Mouse (Mus musculus) cortical plate, adult 2 months (tissue): ENCODE measurements around the gene Igf1.

ENCODE experiments used
- CTCF ChIP-seq: fragments of 200-500 bp; IDR thresholded peaks from 2 replicates; pipeline ENCODE4 v1.5.1; 2011; ENCODE audit warnings: mild to moderate bottlenecking, control low read depth, low read length; ENCODE audit not compliant: insufficient read depth; ENCODE audit errors: extremely low read depth
- POLR2A ChIP-seq: fragments of 200-500 bp; IDR thresholded peaks from 2 replicates; pipeline ENCODE4 v1.6.1; 2011; ENCODE audit warnings: mild to moderate bottlenecking, low read length, control low read depth; ENCODE audit not compliant: insufficient read depth; ENCODE audit errors: extremely low read depth

DNA sequence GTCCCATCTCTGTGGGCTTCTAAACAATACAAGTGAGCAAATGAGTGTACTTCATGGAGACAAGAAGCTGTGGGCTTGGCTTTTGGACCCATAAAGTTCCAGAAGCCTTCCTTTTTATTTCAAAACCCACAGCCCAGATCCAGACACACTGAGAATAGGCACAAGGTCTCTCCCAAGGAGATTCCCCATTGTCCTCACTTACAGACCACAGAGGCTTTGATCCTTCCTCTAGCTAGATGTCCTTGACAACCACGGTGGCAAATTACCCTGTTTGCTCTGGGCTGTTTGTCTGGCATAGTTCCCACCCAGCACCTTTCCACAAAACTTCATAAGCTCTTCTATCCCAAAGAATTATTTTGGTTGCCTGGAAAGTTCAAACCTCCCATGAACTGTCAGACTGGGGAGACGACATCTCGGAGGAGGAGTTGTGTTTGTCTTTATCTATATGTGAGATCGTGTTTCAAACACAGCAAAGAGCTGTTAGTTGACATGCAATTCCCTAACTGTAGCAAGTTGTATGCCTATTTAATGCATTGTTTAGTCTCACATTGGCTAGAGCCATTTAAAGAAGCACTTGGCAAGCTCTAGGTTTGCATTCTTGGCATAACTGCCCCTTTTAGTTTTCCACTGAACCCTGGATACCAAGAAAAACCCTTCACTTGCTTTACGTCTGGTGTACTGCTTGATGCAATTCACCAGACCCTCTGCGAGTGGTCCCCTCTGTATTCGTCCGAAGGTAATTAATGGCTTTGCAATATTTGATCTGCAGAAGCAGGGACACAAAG is 14.0 kb downstream of the Igf1 start:
- TF ChIP-seq POLR2A (no peak), CTCF (no peak)
